Mouse (Mus musculus) hindbrain, embryonic 15.5 days (tissue): ENCODE data around the gene Rbm43. TPM values are rescaled to one million over a fixed set of nuclear protein-coding genes. Genes with fewer than 3 reads are reported as not detected.
"Not testable (repeated sequence)": the region's sequence is repeated elsewhere in the genome, so short reads cannot be mapped to it uniquely, and the experiment has no call there.

Experiments used
- ATAC-seq: fragments of 200-750 bp; cut with Nextera tagmentation; 2 replicates; pipeline ENCODE4 v1.8.0; 2017; ENCODE audit warnings: low read depth, moderate number of reproducible peaks, moderate TSS enrichment; ENCODE audit not compliant: low FRiP score
- H3K27ac ChIP-seq: fragments of 300-500 bp; sonication (generic); replicated peaks from 2 replicates; pipeline ENCODE4 v1.5.1; 2015; ENCODE audit warnings: mild to moderate bottlenecking, inconsistent platforms
- H3K27me3 ChIP-seq: fragments of 300-500 bp; sonication (generic); 2 replicates; pipeline ENCODE4 v1.6.1; 2015; ENCODE audit warnings: control low read depth, inconsistent platforms
- H3K36me3 ChIP-seq: fragments of 300-500 bp; sonication (generic); 2 replicates; pipeline ENCODE4 v1.6.1; 2015; ENCODE audit warnings: control low read depth, inconsistent platforms
- H3K4me1 ChIP-seq: fragments of 300-500 bp; sonication (generic); replicated peaks from 2 replicates; pipeline ENCODE4 v1.6.1; 2015; ENCODE audit warnings: control low read depth, inconsistent platforms
- H3K4me2 ChIP-seq: fragments of 300-500 bp; sonication (generic); 2 replicates; pipeline ENCODE4 v1.6.1; 2015; ENCODE audit warnings: moderate library complexity, mild to moderate bottlenecking, inconsistent platforms
- H3K4me3 ChIP-seq: fragments of 300-500 bp; sonication (generic); 2 replicates; pipeline ENCODE4 v1.5.1; 2015; ENCODE audit warnings: mild to moderate bottlenecking, inconsistent platforms
- H3K9ac ChIP-seq: fragments of 300-500 bp; sonication (generic); 2 replicates; pipeline ENCODE4 v1.6.1; 2015; ENCODE audit warnings: inconsistent platforms
- H3K9me3 ChIP-seq: fragments of 300-500 bp; sonication (generic); 2 replicates; pipeline ENCODE4 v1.6.1; 2016; ENCODE audit warnings: control low read depth, inconsistent platforms
- WGBS: fragments of 180-500 bp; shearing (Covaris S2); methylation state at CpG from one replicate; pipeline ENCODE4 v1.1.7; 2015; 5-methylcytosine and 5-hydroxymethylcytosine counted together
- polyA plus RNA-seq: library from polyadenylated mRNA; unstranded; fragments of >200 nt; fragmentation: Nextera tagmentation; extraction: Ambion mirVana; gene quantifications from 2 replicates; pipeline ENCODE4 v1.2.1, GENCODE M21; 2015

Rbm43 gene
- polyA plus RNA-seq, 1 experiment from 2014 or later = 7.8 TPM

DNA sequence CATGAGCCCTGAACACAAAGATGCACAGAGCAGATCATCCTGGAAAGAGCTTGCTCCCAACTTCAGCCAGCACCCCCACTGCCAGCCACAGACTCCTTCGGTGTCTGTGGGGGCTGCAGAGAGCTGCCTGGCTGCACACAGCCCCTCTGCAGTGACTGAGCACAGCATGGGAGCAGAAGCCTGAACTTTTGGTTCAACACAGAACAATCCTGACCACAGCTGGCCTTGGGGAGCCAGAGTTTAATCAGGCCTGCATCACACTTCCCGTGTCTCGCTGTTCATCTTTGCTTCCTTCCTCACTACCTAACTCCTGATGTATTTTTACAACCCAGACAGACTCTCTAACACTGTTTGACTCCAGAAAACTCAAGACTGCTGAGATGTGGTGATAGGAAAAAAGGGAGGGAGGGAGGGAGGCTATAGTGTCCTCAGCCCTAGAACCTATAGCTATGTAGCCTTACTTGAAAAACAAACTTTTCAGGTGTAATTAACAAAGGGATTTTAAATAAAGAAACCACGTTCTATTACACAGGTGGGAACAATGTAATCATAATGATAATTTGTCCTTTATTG, 27.3 kb downstream of the Rbm43 start:
- Histone ChIP-seq H3K4me2 (no peak overlapping the region), H3K27ac (no peak overlapping the region), H3K27me3 (no peaks in the 10 kb centered on the region), H3K4me3 (no peak overlapping the region), H3K9ac (no peak overlapping the region), H3K4me1 (no peaks in the 10 kb centered on the region), H3K36me3 (no peaks in the 10 kb centered on the region), H3K9me3 (no peaks in the 10 kb centered on the region)
- WGBS = 50% methylated on average over 4 of the region's 4 CpGs
- no peak for ATAC-seq

DNA sequence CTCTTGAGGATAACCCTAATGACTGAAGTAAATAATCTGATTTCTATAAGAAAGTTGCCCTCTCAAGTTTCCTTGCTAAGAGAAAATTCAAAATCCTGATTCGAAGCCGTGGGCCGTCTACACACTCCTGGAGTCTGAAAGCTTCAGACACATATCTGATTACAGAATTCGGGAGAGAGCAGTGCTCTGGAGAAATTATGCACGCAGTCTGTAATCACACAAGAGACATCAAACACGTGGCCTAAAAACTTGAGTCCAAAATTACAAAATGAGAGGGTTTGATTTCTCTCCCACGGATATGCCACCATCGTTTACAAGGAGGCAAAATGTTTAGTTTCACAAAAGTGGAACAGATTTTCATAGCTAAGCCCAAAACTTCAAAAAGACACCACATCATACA, 29.3 kb downstream of the Rbm43 start:
- WGBS = 82% methylated on average over 8 of the region's 8 CpGs
- ATAC-seq = no peak
- H3K27me3 ChIP-seq = no peaks in the 10 kb centered on the region
- H3K4me3 ChIP-seq = no peak overlapping the region
- H3K36me3 ChIP-seq = no peaks in the 10 kb centered on the region
- H3K9ac ChIP-seq = no peak overlapping the region
- H3K9me3 ChIP-seq = no peaks in the 10 kb centered on the region
- no peaks in the 10 kb centered on the region for H3K4me1 ChIP-seq
- H3K4me2 ChIP-seq = no peak overlapping the region
- H3K27ac ChIP-seq = no peak overlapping the region

DNA sequence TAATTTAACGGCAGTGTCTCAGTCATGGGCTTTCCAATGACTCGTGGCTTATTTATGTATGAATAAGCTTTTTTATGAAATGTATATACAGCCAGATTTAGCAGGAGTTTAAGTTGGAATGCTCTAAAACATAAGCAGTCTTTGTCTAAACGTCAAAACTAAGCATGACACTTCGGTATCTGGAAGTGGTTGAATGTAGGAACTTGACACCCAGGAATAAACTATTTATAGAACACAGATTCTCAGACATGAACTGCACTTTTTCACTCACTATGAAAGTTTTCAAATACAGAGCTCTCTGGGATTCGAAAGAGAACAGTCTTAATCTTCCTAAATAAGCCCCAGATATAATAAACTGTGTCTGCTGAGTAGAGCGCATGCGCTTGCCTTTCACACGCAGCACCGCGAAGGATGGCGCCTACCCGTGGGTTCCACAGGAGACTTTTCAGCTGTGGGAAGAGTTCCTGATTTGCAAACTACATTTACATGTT, 42.5 kb downstream of the Rbm43 start:
- no peak for ATAC-seq
- H3K4me3 ChIP-seq = no peak overlapping the region
- 90% methylated on average over 12 of the region's 12 CpGs for WGBS

DNA sequence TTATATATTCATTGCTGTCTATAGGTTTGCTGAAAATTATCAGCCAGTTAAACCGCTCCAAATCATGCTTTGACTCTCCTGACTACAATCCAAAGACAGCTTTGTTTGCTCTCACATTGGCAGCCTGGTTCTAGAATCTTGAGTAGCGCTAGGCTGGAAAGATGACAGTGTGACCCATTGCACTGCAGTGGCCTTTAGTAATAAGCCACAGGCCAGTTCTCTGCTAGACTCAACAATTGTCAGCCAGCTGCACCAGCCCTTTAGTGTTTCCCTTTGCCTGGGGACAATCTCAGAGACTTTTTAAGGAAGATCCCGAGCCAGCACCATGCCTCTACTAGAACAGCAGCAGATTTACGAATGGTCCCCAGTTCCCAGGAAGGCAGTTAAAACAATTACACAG, 44.0 kb downstream of the Rbm43 start:
- Histone ChIP-seq H3K4me2 (no peak overlapping the region), H3K36me3 (no peaks in the 10 kb centered on the region), H3K9me3 (no peaks in the 10 kb centered on the region), H3K4me3 (no peak overlapping the region), H3K9ac (no peak overlapping the region), H3K27me3 (no peaks in the 10 kb centered on the region), H3K4me1 (no peaks in the 10 kb centered on the region), H3K27ac (no peak overlapping the region)
- no peak for ATAC-seq
- 90% methylated on average over 4 of the region's 4 CpGs for WGBS

More for the DNA sequence above, 42.5 kb downstream of the Rbm43 start:
- H3K36me3 ChIP-seq = no peaks in the 10 kb centered on the region
- H3K4me2 ChIP-seq = no peak overlapping the region
- H3K9ac ChIP-seq = no peak overlapping the region
- H3K9me3 ChIP-seq = no peaks in the 10 kb centered on the region
- no peaks in the 10 kb centered on the region for H3K4me1 ChIP-seq
- H3K27ac ChIP-seq = no peak overlapping the region
- H3K27me3 ChIP-seq = no peaks in the 10 kb centered on the region

DNA sequence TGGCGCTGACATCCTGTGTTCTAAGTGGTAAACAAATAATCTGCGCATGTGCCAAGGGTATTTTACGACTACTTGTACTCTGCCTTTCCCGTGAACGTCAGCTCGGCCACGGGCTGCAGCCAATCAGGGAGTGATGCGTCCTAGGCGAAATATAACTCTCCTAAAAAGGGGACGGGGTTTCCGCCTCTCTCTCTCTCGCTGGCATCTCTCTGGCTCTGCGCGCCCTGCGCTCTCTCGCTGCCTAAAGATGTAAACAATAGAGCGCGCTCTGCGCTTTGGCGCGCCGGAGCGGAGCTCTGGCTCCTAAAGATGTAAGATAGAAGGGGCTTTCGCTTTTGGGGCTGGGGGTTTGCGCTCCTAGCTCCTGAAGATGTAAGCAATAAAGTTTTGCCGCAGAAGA, 44.8 kb downstream of the Rbm43 start:
- not testable (repeated sequence) for ATAC-seq, H3K36me3 ChIP-seq, H3K9ac ChIP-seq, H3K27me3 ChIP-seq, H3K4me2 ChIP-seq, H3K4me1 ChIP-seq, H3K27ac ChIP-seq, H3K9me3 ChIP-seq, H3K4me3 ChIP-seq
- 98% methylated on average over 19 of the region's 26 CpGs for WGBS

DNA sequence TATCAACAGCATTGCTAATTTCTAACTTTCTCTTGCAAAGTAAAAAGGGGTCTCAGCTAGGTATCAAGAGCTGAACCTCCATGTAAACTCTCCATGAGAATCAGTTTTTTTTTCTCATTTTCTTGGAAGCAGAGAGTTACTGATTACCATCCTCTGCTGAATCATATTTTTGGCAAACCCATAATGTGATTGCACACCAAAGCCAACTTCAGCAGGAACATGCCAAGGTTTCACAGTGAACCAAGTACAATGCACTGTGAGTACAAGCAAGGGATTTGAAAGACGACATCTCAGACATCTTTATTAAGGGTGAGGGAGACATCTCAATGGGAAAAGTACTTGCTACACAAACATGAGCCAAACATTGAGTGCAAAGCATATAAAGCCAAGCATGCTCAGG, 54.8 kb downstream of the Rbm43 start:
- Histone ChIP-seq H3K4me2 (no peak overlapping the region), H3K27ac (no peak overlapping the region), H3K27me3 (no peaks in the 10 kb centered on the region), H3K36me3 (no peaks in the 10 kb centered on the region), H3K4me1 (no peaks in the 10 kb centered on the region), H3K9ac (no peak overlapping the region), H3K9me3 (no peaks in the 10 kb centered on the region), H3K4me3 (no peak overlapping the region)
- 77% methylated on average over 1 of the region's 1 CpGs for WGBS
- ATAC-seq = no peak

Other genes starting within 250 kb of the Rbm43 start
- gene Nmi, start 38.3 kb upstream of the Rbm43 start, polyA plus RNA-seq = 4.4 and 5.0 TPM in 2 replicates
- gene Tnfaip6, start 102.8 kb upstream of the Rbm43 start, polyA plus RNA-seq = 3.2 and 3.8 TPM in 2 replicates
- gene Rif1, start 137.7 kb upstream of the Rbm43 start, polyA plus RNA-seq = 18.7 and 22.5 TPM in 2 replicates